Mouse (Mus musculus) intestine, postnatal 0 days (tissue): ENCODE data around the gene Ryr1. TPM values are rescaled to one million over a fixed set of nuclear protein-coding genes. Genes with fewer than 3 reads are reported as not detected.

Experiments used
- ATAC-seq: fragments of 200-750 bp; cut with Nextera tagmentation; 2 replicates; pipeline ENCODE4 v1.8.0; 2017; ENCODE audit warnings: mild to moderate bottlenecking, moderate TSS enrichment, moderate library complexity
- H3K27ac ChIP-seq: fragments of 300-500 bp; sonication (generic); 2 replicates; pipeline ENCODE4 v1.5.1; 2014; ENCODE audit warnings: mild to moderate bottlenecking, low read depth, low read length, moderate library complexity
- H3K27me3 ChIP-seq: fragments of 300-500 bp; sonication (generic); replicated peaks from 2 replicates; pipeline ENCODE4 v1.6.1; 2014; ENCODE audit warnings: low read length, mixed read lengths; ENCODE audit not compliant: control insufficient read depth, insufficient read depth
- H3K36me3 ChIP-seq: fragments of 300-500 bp; sonication (generic); 2 replicates; pipeline ENCODE4 v1.6.1; 2014; ENCODE audit warnings: mild to moderate bottlenecking, moderate library complexity; ENCODE audit not compliant: control insufficient read depth, insufficient read depth
- H3K4me1 ChIP-seq: fragments of 300-500 bp; sonication (generic); replicated peaks from 2 replicates; pipeline ENCODE4 v1.6.1; 2014; ENCODE audit warnings: antibody characterized with exemption, low read length, mixed read lengths; ENCODE audit not compliant: control insufficient read depth, insufficient read depth
- H3K4me2 ChIP-seq: fragments of 300-500 bp; sonication (generic); replicated peaks from 2 replicates; pipeline ENCODE4 v1.6.1; 2014; ENCODE audit warnings: low read depth, mild to moderate bottlenecking, moderate library complexity
- H3K4me3 ChIP-seq: fragments of 300-500 bp; sonication (generic); 2 replicates; pipeline ENCODE4 v1.5.1; 2014; ENCODE audit warnings: low read depth, low read length
- H3K9ac ChIP-seq: fragments of 300-500 bp; sonication (generic); 2 replicates; pipeline ENCODE4 v1.6.1; 2014; ENCODE audit warnings: mild to moderate bottlenecking, low read depth, low read length
- H3K9me3 ChIP-seq: fragments of 300-500 bp; sonication (generic); 2 replicates; pipeline ENCODE4 v1.6.1; 2016; ENCODE audit warnings: mixed run types; ENCODE audit not compliant: control insufficient read depth
- CTCF ChIP-seq: sonication (generic); IDR thresholded peaks from 2 replicates; pipeline ENCODE4 v1.5.1; 2016; ENCODE audit warnings: low read depth, mild to moderate bottlenecking, control low read depth, antibody characterized with exemption, moderate library complexity
- WGBS: fragments of 180-500 bp; shearing (Covaris S2); extraction: QIAGEN DNeasy Blood & Tissue Kit; methylation state at CpG from one replicate; pipeline ENCODE4 v1.1.7; 2014; 5-methylcytosine and 5-hydroxymethylcytosine counted together
- polyA plus RNA-seq: library from polyadenylated mRNA; unstranded; fragments of >200 nt; fragmentation: Nextera tagmentation; extraction: Ambion mirVana; gene quantifications from 2 replicates; pipeline ENCODE4 v1.2.1, GENCODE M21; 2015

Ryr1 gene
- polyA plus RNA-seq, 1 experiment from 2014 or later: 0.43 TPM

DNA sequence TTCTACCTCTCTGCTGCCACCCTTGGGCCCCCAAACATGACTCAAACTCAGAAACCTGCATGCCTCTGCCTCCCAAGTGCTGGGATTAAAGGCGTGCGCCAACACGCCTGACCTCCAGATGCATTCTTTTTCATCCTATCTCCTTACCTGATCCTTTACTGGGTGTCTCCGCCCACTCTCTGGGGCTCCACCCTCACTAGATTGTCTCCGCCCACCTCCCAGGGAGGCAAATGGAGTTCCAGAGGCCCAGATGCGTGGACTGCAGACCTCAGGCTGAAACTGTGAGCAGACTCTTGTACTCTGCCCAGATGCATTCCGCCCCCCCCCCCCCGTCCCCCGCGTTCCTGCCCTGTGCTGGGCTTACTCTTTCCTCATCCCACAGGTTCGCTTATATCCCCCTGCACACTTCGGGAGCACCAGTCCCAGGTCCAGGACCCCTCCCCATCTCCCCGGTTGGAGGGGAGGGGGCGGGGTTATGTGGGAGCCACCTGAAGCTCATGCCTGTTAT is 134.2 kb downstream of the Ryr1 start:
- no peaks in the 10 kb centered on the region for H3K4me1 ChIP-seq
- H3K27me3 ChIP-seq: no peaks in the 10 kb centered on the region
- no peak overlapping the region for H3K9ac ChIP-seq
- no peak overlapping the region for H3K27ac ChIP-seq
- ATAC-seq: no peak
- no peak overlapping the region for H3K4me2 ChIP-seq
- no peak for TF ChIP-seq CTCF
- WGBS: 55% methylated on average over 14 of the region's 14 CpGs
- no peaks in the 10 kb centered on the region for H3K36me3 ChIP-seq
- no peak overlapping the region for H3K4me3 ChIP-seq
- H3K9me3 ChIP-seq: no peaks in the 10 kb centered on the region

DNA sequence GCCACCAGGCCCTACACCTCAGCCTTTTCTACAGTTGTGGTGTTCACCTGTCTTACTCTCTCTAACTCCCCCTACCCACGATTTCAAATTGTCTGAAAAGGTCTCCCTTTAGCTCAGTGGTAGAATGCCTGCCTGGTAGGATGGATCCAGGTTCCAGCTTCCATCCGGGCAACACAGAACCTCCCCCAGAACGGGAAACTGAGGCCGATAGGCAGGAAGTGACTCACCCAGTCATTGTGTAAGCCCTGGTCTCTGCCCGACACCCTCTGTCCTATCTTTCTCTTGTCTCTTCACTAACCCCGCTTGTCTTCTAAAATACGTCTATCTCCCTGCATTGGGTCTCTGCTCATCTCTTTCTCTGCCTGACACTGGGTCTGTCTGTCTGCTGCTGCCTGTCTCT is 139.8 kb downstream of the Ryr1 start:
- H3K4me3 ChIP-seq: no peak overlapping the region
- no peak overlapping the region for H3K9ac ChIP-seq
- peaks cover 5% of the 10 kb centered on the region; the same call in 1 of the 2 replicates for H3K4me1 ChIP-seq
- no peak overlapping the region for H3K27ac ChIP-seq
- WGBS: 85% methylated on average over 7 of the region's 7 CpGs
- no peaks in the 10 kb centered on the region for H3K27me3 ChIP-seq
- no peak overlapping the region for H3K4me2 ChIP-seq
- H3K9me3 ChIP-seq: no peaks in the 10 kb centered on the region
- TF ChIP-seq CTCF: no peak
- ATAC-seq: no peak
- H3K36me3 ChIP-seq: no peaks in the 10 kb centered on the region

DNA sequence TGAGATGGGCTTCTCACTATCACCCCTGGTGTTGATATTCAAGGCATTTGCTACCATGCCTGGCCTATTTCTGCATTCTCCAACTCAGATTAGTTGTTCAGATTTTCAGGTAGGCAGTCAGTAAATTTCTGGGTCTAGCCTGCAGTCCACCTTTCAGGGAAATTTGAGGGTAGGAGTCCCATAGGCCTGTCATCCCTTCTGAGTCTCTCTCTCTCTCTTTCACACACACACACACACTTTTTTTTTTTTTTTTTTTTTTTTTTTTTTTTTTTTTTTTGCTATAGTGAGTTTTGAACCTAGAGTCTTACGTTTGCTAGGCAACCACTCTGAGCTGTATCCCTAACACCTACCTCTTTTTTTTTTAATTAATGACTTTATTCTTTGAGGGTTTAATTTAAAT is 140.5 kb downstream of the Ryr1 start:
- H3K4me2 ChIP-seq: no peak overlapping the region
- H3K9ac ChIP-seq: no peak overlapping the region
- no peaks in the 10 kb centered on the region for H3K9me3 ChIP-seq
- ATAC-seq: no peak
- H3K27me3 ChIP-seq: no peaks in the 10 kb centered on the region
- peaks cover 1% of the 10 kb centered on the region; the same call in 1 of the 2 replicates for H3K36me3 ChIP-seq
- H3K4me3 ChIP-seq: no peak overlapping the region
- no peak for TF ChIP-seq CTCF
- no peak overlapping the region for H3K27ac ChIP-seq
- 100% methylated on average over 1 of the region's 1 CpGs for WGBS
- peaks cover 5% of the 10 kb centered on the region; the same call in 1 of the 2 replicates for H3K4me1 ChIP-seq

DNA sequence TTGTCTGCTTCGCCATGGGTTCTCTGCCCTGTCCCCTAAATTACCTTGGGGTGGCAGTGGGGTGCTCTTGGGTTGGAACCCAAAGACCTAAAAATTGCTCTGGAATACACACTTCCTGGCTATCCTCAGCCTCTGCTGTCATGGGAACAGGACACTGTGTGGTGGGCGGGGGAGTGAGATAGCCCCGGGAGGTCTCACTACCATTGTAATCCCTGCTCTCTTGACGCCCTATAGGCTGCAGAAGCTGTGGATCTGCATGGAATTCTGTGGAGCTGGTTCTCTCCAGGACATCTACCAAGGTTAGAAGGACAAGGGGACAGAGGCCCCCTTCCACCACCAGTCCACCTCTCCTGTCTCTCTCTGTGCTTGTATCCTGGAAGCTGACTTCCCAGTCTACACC is 141.1 kb downstream of the Ryr1 start:
- WGBS: 77% methylated on average over 4 of the region's 4 CpGs
- no peak for ATAC-seq
- no peak for TF ChIP-seq CTCF

DNA sequence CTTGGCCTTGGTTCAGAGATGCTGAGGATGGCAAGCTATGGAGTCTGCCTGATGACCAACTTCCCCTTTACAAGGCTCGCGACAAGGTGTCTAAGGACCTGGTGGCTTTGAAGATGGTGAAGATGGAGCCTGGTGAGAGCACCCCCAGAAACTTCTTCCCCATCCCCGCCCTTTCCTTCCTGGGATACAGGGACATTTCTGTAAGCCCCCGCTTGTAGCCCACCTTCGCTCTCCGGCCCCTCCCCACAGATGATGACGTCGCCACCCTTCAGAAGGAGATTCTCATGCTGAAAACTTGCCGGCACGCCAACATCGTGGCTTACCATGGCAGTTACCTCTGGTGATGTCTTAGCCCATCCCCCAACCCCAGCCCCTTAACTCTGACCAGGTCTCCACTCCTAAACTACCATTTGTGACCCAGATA is 141.8 kb downstream of the Ryr1 start:
- no peaks in the 10 kb centered on the region for H3K9me3 ChIP-seq
- peak overlapping the region; percentile 85; the same call in 1 of the 2 replicates for H3K4me2 ChIP-seq
- no peak overlapping the region for H3K27ac ChIP-seq
- ATAC-seq: no peak
- no peak for TF ChIP-seq CTCF
- 70% methylated on average over 11 of the region's 11 CpGs for WGBS
- no peak overlapping the region for H3K4me3 ChIP-seq
- peaks cover 14% of the 10 kb centered on the region for H3K36me3 ChIP-seq
- no peaks in the 10 kb centered on the region for H3K27me3 ChIP-seq
- H3K9ac ChIP-seq: peak overlapping the region; percentile 57; the same call in 1 of the 2 replicates
- H3K4me1 ChIP-seq: peaks cover 5% of the 10 kb centered on the region; the same call in 1 of the 2 replicates

More for the DNA sequence above, 141.1 kb downstream of the Ryr1 start:
- Histone ChIP-seq H3K27ac (no peak overlapping the region), H3K36me3 (peaks cover 7% of the 10 kb centered on the region), H3K27me3 (no peaks in the 10 kb centered on the region), H3K4me3 (no peak overlapping the region), H3K4me2 (no peak overlapping the region), H3K9me3 (no peaks in the 10 kb centered on the region), H3K9ac (no peak overlapping the region), H3K4me1 (peaks cover 5% of the 10 kb centered on the region; the same call in 1 of the 2 replicates)

DNA sequence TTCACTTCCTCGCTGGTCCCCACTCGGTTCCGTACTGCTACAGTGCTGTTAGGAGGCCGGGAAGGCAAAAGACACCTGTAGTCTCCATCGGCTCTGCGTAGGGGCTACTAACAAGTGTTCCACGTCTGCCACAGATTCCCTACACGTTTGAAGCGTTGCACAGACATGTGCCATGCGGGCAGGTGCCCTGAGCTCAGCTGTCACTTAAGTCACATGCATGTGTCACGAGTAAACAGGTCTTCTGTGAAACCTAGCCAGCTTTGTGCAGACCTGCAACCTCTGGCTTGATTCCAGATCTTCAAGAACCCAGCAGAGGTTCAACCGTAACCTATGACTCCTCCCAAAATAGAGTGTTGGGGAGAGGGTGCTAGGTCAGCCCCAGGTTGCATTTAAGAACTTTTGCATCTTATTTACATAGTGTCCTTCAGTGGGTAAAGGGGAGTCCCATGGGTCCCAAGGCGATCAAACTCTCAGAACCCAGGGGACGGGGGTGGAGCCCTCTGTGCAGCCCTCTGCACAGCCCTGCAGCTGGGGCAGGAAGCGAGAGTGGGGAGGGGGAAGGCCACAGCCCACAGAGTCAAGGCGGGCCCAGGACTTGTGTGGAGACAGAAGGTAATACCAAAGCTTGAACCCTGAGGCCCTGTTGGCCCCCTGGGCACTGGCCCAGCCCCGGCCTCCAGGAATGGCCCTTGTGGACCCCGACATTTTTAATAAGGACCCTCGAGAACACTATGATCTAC is 142.5 kb downstream of the Ryr1 start:
- peaks cover 21% of the 10 kb centered on the region for H3K36me3 ChIP-seq
- ATAC-seq: peak; percentile 29
- no peaks in the 10 kb centered on the region for H3K9me3 ChIP-seq
- H3K27ac ChIP-seq: peak overlapping the region; percentile 72; the same call in 1 of the 2 replicates
- peak overlapping the region; percentile 71 for H3K4me3 ChIP-seq
- peaks cover 5% of the 10 kb centered on the region; the same call in 1 of the 2 replicates for H3K4me1 ChIP-seq
- peak overlapping the region; percentile 57; the same call in 1 of the 2 replicates for H3K9ac ChIP-seq
- H3K4me2 ChIP-seq: peak overlapping the region; percentile 85
- 13% methylated on average over 19 of the region's 19 CpGs for WGBS
- H3K27me3 ChIP-seq: no peaks in the 10 kb centered on the region
- TF ChIP-seq CTCF: no peak
